Mouse (Mus musculus) ovary, postnatal 10 days (tissue): ENCODE data around the gene Pgghg.
"Not testable (repeated sequence)": the region's sequence is repeated elsewhere in the genome, so short reads cannot be mapped to it uniquely, and the experiment has no call there.

Experiments
- DNase-seq: peaks from one replicate; pipeline ENCODE4 v3.0.0; 2022; ENCODE audit warnings: low spot score

Gene Pgghg

GRCm38 (mm10) chr7:140955758-140956555, 14.8 kb downstream of the Pgghg start, which contains the start of the genes Gm45717 and Ifitm2:
Gene Gm45717 (minus strand): TSS chr7:140955937.
Gene Ifitm2 (minus strand): TSS chr7:140955987.
- no peak for DNase-seq

- DNase-seq, result no peak
Measured at GRCm38 (mm10) chr7:140956556-140956869, 15.3 kb downstream of the Pgghg start.

- DNase-seq, result no peak
Measured at GRCm38 (mm10) chr7:140959181-140959901, 18.1 kb downstream of the Pgghg start.

- DNase-seq, result no peak
Measured at GRCm38 (mm10) chr7:140960026-140960425, 18.8 kb downstream of the Pgghg start.

GRCm38 (mm10) chr7:140961416-140961815, 20.2 kb downstream of the Pgghg start:
- no peak for DNase-seq

GRCm38 (mm10) chr7:140962733-140963132, 21.5 kb downstream of the Pgghg start:
- DNase-seq, result no peak

GRCm38 (mm10) chr7:140966921-140967320, 25.7 kb downstream of the Pgghg start, which contains the start of gene Ifitm1:
Gene Ifitm1 (plus strand): TSS chr7:140967221.
- DNase-seq, result no peak

GRCm38 (mm10) chr7:140967862-140968591, 26.8 kb downstream of the Pgghg start:
- no peak for DNase-seq

GRCm38 (mm10) chr7:140968710-140969109, 27.5 kb downstream of the Pgghg start:
- DNase-seq, result not testable (repeated sequence)

GRCm38 (mm10) chr7:140970931-140971330, 29.7 kb downstream of the Pgghg start:
- no peak for DNase-seq

- DNase-seq, result no peak
Measured at GRCm38 (mm10) chr7:140971479-140972171, 30.4 kb downstream of the Pgghg start.

GRCm38 (mm10) chr7:140973396-140974165, 32.4 kb downstream of the Pgghg start:
- DNase-seq, result no peak

- DNase-seq, result no peak
Measured at GRCm38 (mm10) chr7:140974940-140975339, 33.7 kb downstream of the Pgghg start.

- DNase-seq, result no peak
Measured at GRCm38 (mm10) chr7:140975465-140975864, 34.3 kb downstream of the Pgghg start.

- DNase-seq, result not testable (repeated sequence)
Measured at GRCm38 (mm10) chr7:140976720-140977119, 35.5 kb downstream of the Pgghg start.

- no peak for DNase-seq
Measured at GRCm38 (mm10) chr7:140981704-140982103, 40.5 kb downstream of the Pgghg start.

- DNase-seq, result no peak
Measured at GRCm38 (mm10) chr7:140982971-140983370, 41.8 kb downstream of the Pgghg start.

- DNase-seq, result no peak
Measured at GRCm38 (mm10) chr7:140987182-140988138, 46.3 kb downstream of the Pgghg start.

GRCm38 (mm10) chr7:140989022-140989421, 47.8 kb downstream of the Pgghg start:
- no peak for DNase-seq

- DNase-seq, result no peak
Measured at GRCm38 (mm10) chr7:140990185-140990584, 49.0 kb downstream of the Pgghg start.
